Mouse (Mus musculus) olfactory bulb, adult 2 months (tissue): ENCODE data around the gene Accsl.

Experiments used
- CTCF ChIP-seq: fragments of 200-500 bp; IDR thresholded peaks from 2 replicates; pipeline ENCODE4 v1.5.1; 2012; ENCODE audit warnings: low read depth, mild to moderate bottlenecking, low read length, moderate library complexity; ENCODE audit not compliant: insufficient read depth
- POLR2A ChIP-seq: fragments of 200-500 bp; IDR thresholded peaks from 2 replicates; pipeline ENCODE4 v1.6.1; 2012; ENCODE audit warnings: mild to moderate bottlenecking, low read depth, low read length, moderate library complexity; ENCODE audit not compliant: insufficient read depth

GRCm38 (mm10) chr2:93869107-93869600 lies at the start of gene Accsl:
- TF ChIP-seq CTCF (no peak), POLR2A (no peak)
